Mouse (Mus musculus): ENCODE results near the gene Fam229a.

DNA sequence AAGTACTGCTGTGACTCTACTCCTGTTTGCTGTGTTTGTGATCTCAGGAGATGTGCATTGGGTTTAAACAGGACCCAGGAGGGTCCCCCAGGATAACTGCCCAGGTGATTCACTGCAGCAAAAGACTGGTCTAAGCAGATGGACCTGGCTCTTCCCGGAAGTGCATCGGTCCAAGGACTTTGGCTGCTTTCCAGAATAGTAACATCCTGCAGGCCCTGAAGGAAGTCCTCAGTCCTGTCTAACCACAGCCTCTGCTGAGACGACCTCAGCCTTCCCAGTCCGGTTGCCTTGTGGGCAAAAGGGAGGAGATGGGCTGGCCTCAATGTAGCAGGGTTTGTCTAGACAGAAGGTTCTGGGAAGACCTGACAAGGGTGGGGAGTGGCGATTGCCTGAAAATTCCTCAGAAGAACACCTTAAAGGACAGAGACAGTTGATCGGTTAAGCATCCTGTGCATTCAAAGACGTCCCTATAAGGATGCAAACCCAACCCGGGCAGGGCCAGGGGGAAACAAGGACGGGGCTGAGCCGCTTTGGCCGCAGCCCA, 12.0 kb downstream of the Fam229a start:
- TF ChIP-seq CTCF (IDR thresholded peaks at IDR 0.05; ENCODE audit: extremely low read depth, insufficient read depth, low read length) (no peak), POLR2A (IDR thresholded peaks at IDR 0.05; ENCODE audit: extremely low read depth, insufficient read depth, low read length) (no peak)

Measured in cortical plate, adult 2 months (tissue).